Mouse (Mus musculus) liver, embryonic 13.5 days (tissue): ENCODE measurements around the gene Gpatch3. TPM values are rescaled to one million over a fixed set of nuclear protein-coding genes. Genes with fewer than 3 reads are reported as not detected.

Experiments used
- ATAC-seq: fragments of 200-750 bp; cut with Nextera tagmentation; 2 replicates; pipeline ENCODE4 v1.8.0; 2017; ENCODE audit warnings: low read depth, mild to moderate bottlenecking, moderate number of reproducible peaks, moderate library complexity
- DNase-seq: peaks from one replicate; pipeline ENCODE4 v3.0.0; 2022
- H3K27ac ChIP-seq: fragments of 300-500 bp; sonication (generic); 2 replicates; pipeline ENCODE4 v1.5.1; 2015; ENCODE audit warnings: moderate library complexity, mild to moderate bottlenecking, inconsistent platforms
- H3K27me3 ChIP-seq: fragments of 300-500 bp; sonication (generic); 2 replicates; pipeline ENCODE4 v1.6.1; 2015; ENCODE audit warnings: mild to moderate bottlenecking, inconsistent platforms
- H3K36me3 ChIP-seq: fragments of 300-500 bp; sonication (generic); 2 replicates; pipeline ENCODE4 v1.6.1; 2015; ENCODE audit warnings: mild to moderate bottlenecking, inconsistent platforms
- H3K4me1 ChIP-seq: fragments of 300-500 bp; sonication (generic); replicated peaks from 2 replicates; pipeline ENCODE4 v1.6.1; 2015; ENCODE audit warnings: inconsistent platforms
- H3K4me2 ChIP-seq: fragments of 300-500 bp; sonication (generic); 2 replicates; pipeline ENCODE4 v1.6.1; 2015; ENCODE audit warnings: inconsistent platforms, mild to moderate bottlenecking, moderate library complexity
- H3K4me3 ChIP-seq: fragments of 300-500 bp; sonication (generic); replicated peaks from 2 replicates; pipeline ENCODE4 v1.5.1; 2015; ENCODE audit warnings: mild to moderate bottlenecking, inconsistent platforms
- H3K9ac ChIP-seq: fragments of 300-500 bp; sonication (generic); 2 replicates; pipeline ENCODE4 v1.6.1; 2015; ENCODE audit warnings: mild to moderate bottlenecking, inconsistent platforms
- H3K9me3 ChIP-seq: fragments of 300-500 bp; sonication (generic); replicated peaks from 2 replicates; pipeline ENCODE4 v1.6.1; 2016; ENCODE audit warnings: inconsistent platforms
- WGBS: fragments of 180-500 bp; shearing (Covaris S2); methylation state at CpG from one replicate; pipeline ENCODE4 v1.1.7; 2015; ENCODE audit not compliant: insufficient replicate concordance; 5-methylcytosine and 5-hydroxymethylcytosine counted together
- polyA plus RNA-seq: library from polyadenylated mRNA; unstranded; fragments of >200 nt; fragmentation: Nextera tagmentation; extraction: Ambion mirVana; gene quantifications from 2 replicates; pipeline ENCODE4 v1.2.1, GENCODE M21; 2015

The Gpatch3 gene
- polyA plus RNA-seq: 4.3 and 4.6 TPM in 2 replicates

DNA sequence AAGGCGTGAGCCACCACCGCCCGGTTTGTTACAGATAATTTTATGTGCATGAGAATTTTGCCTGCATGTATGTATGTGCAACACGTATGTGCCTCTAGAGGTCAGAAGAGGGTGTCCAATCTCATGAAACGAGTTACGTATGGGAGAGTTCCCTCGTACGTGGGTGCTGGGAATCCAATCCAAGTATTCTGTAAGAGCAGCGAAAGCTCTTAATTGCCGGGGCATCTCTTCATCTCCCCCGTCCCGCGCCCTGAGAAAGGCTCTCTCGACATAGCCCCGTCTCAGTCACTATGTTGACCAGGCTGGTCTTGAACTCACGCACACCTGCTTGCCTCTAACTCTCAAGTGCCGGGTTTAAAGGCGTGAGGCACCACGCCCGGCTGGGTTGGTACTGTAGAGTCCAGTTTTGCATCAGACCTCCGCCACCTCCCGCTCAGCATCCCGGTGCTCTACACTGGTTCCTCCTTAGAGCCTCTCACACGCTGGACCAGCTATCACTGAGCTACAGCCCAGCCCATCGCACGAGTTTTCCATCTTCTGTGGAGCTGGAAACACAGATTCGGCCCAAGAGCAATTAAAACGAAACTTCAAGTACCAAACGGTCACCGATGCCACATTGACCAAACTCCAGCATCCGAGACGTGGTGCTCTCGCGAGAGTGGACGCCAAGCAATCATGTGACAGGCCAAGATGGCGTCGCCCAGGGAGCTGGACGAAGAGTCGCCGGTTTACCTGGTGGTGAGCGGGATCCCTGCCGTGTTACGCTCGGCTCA, at the start of gene Gpatch3:
Gene Gpatch3 (plus strand): TSS at position 676 of the 773 bp plus-strand sequence.
- Histone ChIP-seq H3K4me1 (peaks cover 26% of the 10 kb centered on the region), H3K27ac (peak within 1 kb of the TSS; percentile 90), H3K36me3 (peaks cover 18% of the 10 kb centered on the region), H3K4me3 (peak within 1 kb of the TSS; percentile 97), H3K4me2 (peak within 1 kb of the TSS; percentile 93), H3K27me3 (peaks cover 3% of the 10 kb centered on the region; the same call in 1 of the 2 replicates), H3K9me3 (no peaks in the 10 kb centered on the region), H3K9ac (peak within 1 kb of the TSS; percentile 88)
- 5% methylated on average over 44 of the region's 44 CpGs for WGBS
- ATAC-seq: peak; percentile 85
- peak; percentile 72 for DNase-seq

DNA sequence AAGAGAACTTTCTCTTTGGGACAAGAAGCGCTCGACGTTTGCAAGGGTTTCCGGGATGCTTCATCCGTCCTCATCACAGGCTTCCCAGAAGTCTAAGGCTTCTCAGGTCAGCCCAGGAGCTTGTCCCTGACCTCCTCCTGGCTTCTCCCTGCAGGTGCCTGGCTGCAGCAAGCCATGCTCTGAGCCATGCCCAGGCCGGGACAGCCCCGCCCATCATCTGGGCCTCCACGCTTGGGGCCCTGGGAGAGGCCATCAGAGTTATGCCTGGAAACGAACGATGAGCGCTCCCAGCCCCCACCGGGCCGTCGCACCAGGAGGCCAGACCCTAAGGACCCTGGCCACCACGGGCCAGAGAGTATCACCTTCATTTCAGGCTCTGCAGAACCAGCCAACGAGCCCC, 46.8 kb upstream of the Gpatch3 start:
- H3K36me3 ChIP-seq: peaks cover 31% of the 10 kb centered on the region
- no peak overlapping the region for H3K4me3 ChIP-seq
- no peak for DNase-seq
- no peak overlapping the region for H3K9ac ChIP-seq
- H3K4me2 ChIP-seq: no peak overlapping the region
- H3K9me3 ChIP-seq: no peaks in the 10 kb centered on the region
- H3K4me1 ChIP-seq: peaks cover 7% of the 10 kb centered on the region
- H3K27me3 ChIP-seq: peaks cover 2% of the 10 kb centered on the region; the same call in 1 of the 2 replicates
- WGBS: 65% methylated on average over 16 of the region's 16 CpGs
- ATAC-seq: no peak; the same call in 1 of the 2 replicates
- H3K27ac ChIP-seq: no peak overlapping the region

DNA sequence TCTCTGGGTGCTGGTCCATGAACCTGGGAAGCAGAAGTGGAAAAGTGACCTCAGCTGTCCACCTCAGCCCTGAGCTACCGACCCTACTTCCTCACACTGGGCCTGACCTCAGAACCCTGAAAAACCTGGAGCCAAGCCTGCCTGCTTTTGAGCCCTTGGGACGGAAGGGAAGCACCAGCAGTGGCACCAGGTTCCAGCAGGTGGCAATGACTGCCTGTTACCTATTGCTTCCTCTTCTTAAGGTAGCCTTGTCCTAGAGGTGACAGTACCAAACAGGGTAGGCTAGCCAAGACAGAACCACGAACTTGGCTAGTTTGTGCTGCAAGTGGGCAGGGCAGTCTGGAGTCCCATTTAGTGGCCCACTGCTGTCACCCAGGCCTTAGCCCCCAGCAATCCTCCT, 41.8 kb upstream of the Gpatch3 start:
- ATAC-seq: no peak
- peaks cover 79% of the 10 kb centered on the region for H3K36me3 ChIP-seq
- 75% methylated on average over 3 of the region's 3 CpGs for WGBS
- no peak for DNase-seq
- no peak overlapping the region for H3K27ac ChIP-seq
- peaks cover 6% of the 10 kb centered on the region for H3K4me1 ChIP-seq
- no peak overlapping the region for H3K4me2 ChIP-seq
- H3K9ac ChIP-seq: no peak overlapping the region
- no peaks in the 10 kb centered on the region for H3K9me3 ChIP-seq
- H3K4me3 ChIP-seq: no peak overlapping the region
- no peaks in the 10 kb centered on the region for H3K27me3 ChIP-seq

DNA sequence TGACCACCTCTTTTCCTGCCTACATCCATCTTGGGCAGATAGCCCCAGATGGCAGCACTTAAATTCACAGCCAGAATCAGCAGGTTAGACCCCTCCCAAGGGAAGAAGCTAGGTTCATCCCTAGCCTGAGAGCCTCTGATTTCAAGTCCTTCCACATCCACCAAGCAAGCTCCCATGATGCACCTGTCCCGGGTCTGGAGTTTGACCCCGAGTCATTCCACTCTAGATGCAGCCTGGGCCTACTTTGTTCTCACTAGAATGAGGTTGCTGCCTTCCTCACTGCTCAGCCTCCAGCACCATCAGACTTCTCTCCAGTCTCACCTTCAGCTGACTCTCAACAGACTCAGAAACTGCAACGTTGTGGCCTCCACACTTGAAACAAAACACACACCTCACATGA, 38.5 kb upstream of the Gpatch3 start:
- DNase-seq: no peak
- H3K27ac ChIP-seq: no peak overlapping the region
- 78% methylated on average over 3 of the region's 3 CpGs for WGBS
- no peak for ATAC-seq
- no peaks in the 10 kb centered on the region for H3K4me1 ChIP-seq
- H3K27me3 ChIP-seq: no peaks in the 10 kb centered on the region
- no peak overlapping the region for H3K9ac ChIP-seq
- no peaks in the 10 kb centered on the region for H3K9me3 ChIP-seq
- H3K4me3 ChIP-seq: no peak overlapping the region
- H3K36me3 ChIP-seq: peaks cover 96% of the 10 kb centered on the region
- H3K4me2 ChIP-seq: no peak overlapping the region

DNA sequence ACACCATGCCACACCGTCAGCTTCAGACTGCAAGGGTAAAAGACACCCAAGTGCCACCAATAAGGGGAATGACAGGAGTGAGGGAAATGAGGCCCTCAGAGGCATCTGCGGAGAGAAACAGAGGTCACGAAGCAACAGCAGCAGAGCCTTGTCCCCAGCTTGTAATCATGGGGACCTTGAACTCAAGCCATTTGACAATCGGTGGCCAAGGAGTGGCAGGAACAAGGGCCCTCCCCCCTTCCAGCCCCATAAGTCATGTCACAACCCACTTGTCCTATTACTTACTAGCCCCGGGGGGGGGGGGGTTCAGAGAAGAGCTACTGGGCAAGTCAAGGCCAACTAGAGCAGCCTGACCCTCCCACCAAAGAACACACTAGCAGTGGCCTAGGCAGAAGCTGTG, 37.9 kb upstream of the Gpatch3 start:
- no peak overlapping the region for H3K4me2 ChIP-seq
- DNase-seq (no peak), ATAC-seq (no peak)
- no peaks in the 10 kb centered on the region for H3K27me3 ChIP-seq
- 82% methylated on average over 5 of the region's 5 CpGs for whole genome bisulfite sequencing
- no peak overlapping the region for H3K4me3 ChIP-seq
- H3K27ac ChIP-seq: no peak overlapping the region
- H3K36me3 ChIP-seq: peaks cover 96% of the 10 kb centered on the region
- no peak overlapping the region for H3K9ac ChIP-seq
- H3K9me3 ChIP-seq: no peaks in the 10 kb centered on the region
- H3K4me1 ChIP-seq: no peaks in the 10 kb centered on the region

DNA sequence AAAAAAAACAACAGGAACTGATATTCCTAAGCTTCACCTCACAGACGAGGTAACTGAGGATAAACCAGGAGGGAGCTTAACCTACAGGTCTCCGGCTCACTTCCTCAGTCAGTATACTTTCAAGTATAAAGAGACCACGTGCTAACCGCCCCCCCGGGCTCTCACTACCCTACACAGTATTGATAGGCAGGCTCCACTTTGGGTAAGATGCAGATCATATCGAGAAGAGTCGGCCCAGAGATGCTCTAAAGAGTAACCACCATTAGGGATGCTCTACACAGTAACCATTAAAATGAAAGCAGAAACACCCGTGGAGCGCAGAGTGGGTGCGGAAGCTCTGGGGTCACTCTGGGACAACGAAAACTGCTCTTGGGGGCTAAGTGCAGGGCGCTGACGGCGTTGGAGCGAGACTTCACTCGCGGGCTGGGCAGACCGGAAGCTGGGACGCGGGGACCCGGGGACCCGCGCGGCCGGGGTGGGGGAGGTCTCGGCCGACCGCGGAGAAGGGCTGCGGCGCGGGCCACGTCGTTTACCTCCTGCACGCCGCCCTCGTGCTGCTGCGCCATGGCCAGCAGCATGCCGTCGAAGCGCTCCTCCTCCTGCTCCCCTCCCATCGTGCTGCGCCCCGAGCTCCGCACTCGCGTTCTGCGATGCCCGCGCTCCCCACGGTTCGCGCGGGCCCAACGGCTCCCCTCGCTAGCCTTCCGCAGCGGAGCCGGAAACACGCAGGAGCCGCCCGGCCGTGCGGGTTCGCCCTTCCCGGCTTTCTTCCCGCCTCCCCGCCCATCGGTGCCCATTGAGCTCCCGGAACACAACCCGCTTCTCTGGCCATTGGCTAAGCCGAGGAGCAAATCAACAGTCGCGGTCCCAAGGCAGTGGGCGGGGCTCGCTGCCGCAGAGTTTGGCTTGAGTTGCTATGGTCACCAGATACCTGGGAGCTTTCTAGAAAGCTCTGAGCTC, 29.0 kb upstream of the Gpatch3 start, which contains the start of gene Nudc:
Gene Nudc (minus strand): TSS at position 725 of the 960 bp plus-strand sequence.
- Histone ChIP-seq H3K4me3 (peak within 1 kb of the TSS; percentile 89), H3K4me2 (peak within 1 kb of the TSS; percentile 90), H3K9ac (peak within 1 kb of the TSS; percentile 91), H3K36me3 (peaks cover 30% of the 10 kb centered on the region), H3K9me3 (no peaks in the 10 kb centered on the region), H3K4me1 (peaks cover 31% of the 10 kb centered on the region), H3K27me3 (no peaks in the 10 kb centered on the region), H3K27ac (peak within 1 kb of the TSS; percentile 77)
- under 1% methylated on average over 73 of the region's 77 CpGs for WGBS
- DNase-seq (peak; percentile 96), ATAC-seq (peak; percentile 98)

DNA sequence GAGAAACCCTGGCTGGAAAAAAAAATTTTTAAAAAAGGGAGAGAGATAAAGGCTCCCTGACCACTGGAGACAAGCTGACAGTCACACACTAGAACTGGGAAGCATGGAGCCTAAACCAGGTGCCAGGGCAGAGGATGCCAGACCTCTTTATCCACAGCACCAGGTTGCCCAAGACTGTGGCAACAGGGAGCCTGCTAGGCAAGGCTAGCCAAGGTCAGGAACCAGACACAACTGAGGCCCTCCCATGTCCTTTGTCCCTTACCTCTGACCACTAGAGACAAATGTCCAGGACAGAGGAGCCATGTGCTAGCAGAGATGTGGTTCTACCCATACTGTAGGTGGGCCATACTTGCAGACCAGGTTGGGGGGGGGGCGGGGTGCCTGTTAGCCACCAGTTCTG, 22.5 kb upstream of the Gpatch3 start:
- ATAC-seq (no peak), DNase-seq (no peak)
- Histone ChIP-seq H3K4me1 (peaks cover 28% of the 10 kb centered on the region), H3K36me3 (no peaks in the 10 kb centered on the region), H3K27me3 (0 out of 2 replicates have a peak, but pooled peaks cover 4% of the 10 kb centered on the region), H3K4me3 (no peak overlapping the region), H3K27ac (no peak overlapping the region), H3K9ac (no peak overlapping the region), H3K9me3 (no peaks in the 10 kb centered on the region), H3K4me2 (no peak overlapping the region)
- WGBS: 75% methylated on average over 1 of the region's 1 CpGs

DNA sequence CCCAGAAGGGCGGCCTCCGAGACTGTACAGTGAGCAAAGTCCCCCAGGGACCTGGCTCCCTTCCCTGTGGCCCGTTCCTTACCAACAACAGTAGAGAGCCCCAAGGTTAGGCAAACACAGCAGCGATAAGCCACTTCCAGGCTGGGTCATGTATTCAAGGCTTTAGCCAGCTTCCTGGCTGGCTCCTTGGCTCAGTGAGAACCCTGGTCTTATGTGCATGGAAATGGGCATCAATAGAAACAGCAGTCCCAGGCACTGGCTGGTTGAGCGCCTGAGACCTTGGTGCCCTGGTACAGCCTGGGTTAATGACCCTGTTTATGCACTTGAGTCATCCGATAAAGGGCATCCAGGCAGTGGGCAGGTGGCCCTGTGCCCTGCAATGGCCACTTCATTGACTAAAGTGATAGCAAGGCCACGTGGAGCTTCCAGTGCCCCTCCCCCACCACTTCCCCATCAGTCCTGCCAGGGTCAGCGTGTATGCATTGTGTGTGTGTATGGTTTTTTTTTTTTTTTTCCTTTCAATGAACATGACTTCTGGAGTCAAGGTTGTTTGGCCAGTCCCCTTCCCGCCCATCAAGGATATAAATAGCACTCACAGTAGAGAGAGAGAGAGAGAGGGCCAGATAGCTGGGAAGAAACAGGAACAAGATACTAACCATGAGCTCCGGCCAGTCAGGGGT, 21.6 kb upstream of the Gpatch3 start, which contains the start of gene Nr0b2:
Gene Nr0b2 (plus strand): TSS at position 609 of the 680 bp plus-strand sequence.
- WGBS: 42% methylated on average over 10 of the region's 10 CpGs
- H3K36me3 ChIP-seq: no peaks in the 10 kb centered on the region
- peak within 1 kb of the TSS; percentile 30 for H3K4me2 ChIP-seq
- 0 out of 2 replicates have a peak, but pooled peaks cover 4% of the 10 kb centered on the region for H3K27me3 ChIP-seq
- H3K4me3 ChIP-seq: no peak within 1 kb of the TSS
- ATAC-seq: no peak
- H3K4me1 ChIP-seq: peaks cover 28% of the 10 kb centered on the region
- H3K9me3 ChIP-seq: no peaks in the 10 kb centered on the region
- no peak for DNase-seq
- H3K9ac ChIP-seq: no peak within 1 kb of the TSS
- H3K27ac ChIP-seq: peak within 1 kb of the TSS; percentile 18; the same call in 1 of the 2 replicates

DNA sequence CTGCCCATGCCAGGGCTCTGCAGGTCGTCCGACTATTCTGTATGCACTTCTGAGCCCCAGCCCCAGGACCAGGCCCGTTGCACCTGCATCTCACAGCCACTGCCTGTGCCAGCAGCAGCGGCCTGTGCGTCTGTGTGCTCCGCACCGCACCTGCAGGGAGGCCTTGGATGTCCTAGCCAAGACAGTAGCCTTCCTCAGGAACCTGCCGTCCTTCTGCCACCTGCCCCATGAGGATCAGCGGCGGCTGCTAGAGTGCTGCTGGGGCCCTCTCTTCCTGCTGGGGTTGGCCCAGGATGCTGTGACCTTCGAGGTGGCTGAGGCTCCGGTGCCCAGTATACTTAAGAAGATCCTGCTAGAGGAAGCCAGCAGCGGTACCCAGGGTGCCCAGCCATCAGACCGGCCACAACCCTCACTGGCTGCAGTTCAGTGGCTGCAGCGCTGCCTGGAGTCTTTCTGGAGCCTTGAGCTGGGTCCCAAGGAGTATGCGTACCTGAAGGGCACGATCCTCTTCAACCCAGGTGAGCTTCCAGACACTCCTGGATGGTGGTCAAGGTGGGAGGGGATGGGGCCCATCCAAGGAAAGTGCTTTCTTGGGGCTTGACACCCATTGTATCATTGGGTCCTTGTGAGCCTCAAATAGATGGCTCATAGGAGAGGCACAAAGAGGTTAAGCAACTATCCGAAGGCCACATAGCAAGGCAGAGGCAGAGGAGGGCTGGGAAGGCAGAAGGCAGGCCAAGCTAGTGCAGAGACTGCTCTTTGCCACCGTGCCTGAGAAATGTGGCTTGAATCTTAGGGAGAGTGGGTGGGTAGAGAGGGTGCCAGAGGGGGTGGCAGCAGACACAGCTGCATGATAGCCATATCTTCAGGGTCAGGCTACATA, 20.9 kb upstream of the Gpatch3 start:
- Histone ChIP-seq H3K4me3 (no peak overlapping the region), H3K9ac (no peak overlapping the region), H3K4me2 (peak overlapping the region; percentile 30), H3K27me3 (0 out of 2 replicates have a peak, but pooled peaks cover 4% of the 10 kb centered on the region), H3K4me1 (peaks cover 30% of the 10 kb centered on the region), H3K36me3 (no peaks in the 10 kb centered on the region), H3K27ac (peak overlapping the region; percentile 18; the same call in 1 of the 2 replicates), H3K9me3 (no peaks in the 10 kb centered on the region)
- DNase-seq: no peak
- 44% methylated on average over 19 of the region's 19 CpGs for WGBS
- no peak for ATAC-seq
